10 mouse cellular contexts compared by ENCODE assay signal in genomic region chr1:154281438-154281837, GRCm38 (mm10).
DNase-seq lines count a peak whose midpoint lies in the region; ATAC-seq and TF ChIP-seq lines count a peak whose summit lies in the region.
"Had no signal": no experiment of that assay in that cellular context is flagged by ENCODE, and none has a peak within 500 bp of the region (broad histone marks: within the 10 kb centered on the region; RNA-seq: fewer than 3 reads in every experiment).

No protein-coding gene starts in this region.

- H3K4me3 ChIP-seq in G1E (ENCODE audit: low read depth, low read length) = no peak overlapping the region
- H3K4me3 ChIP-seq: heart, embryonic 13.5 days; stomach, embryonic 15.5 days had no signal

- no peaks in the 10 kb centered on the region for H3K27me3 ChIP-seq in G1E (ENCODE audit: insufficient read depth, low read length)
- H3K27me3 ChIP-seq: stomach, embryonic 15.5 days had no signal

- no peak for ATAC-seq in G1E (ENCODE audit: extremely low read depth, insufficient number of reproducible peaks, low FRiP score, poor library complexity, severe bottlenecking)

- no peaks in the 10 kb centered on the region for H3K36me3 ChIP-seq in G1E (replicated peaks)
- H3K36me3 ChIP-seq: heart, embryonic 13.5 days; stomach, embryonic 15.5 days had no signal

- no peaks in the 10 kb centered on the region for H3K4me1 ChIP-seq in G1E (ENCODE audit: insufficient read depth, low read depth, low read length)
- H3K4me1 ChIP-seq: stomach, embryonic 15.5 days had no signal

- DNase-seq in A20 (ENCODE audit: low read depth, low spot score) (peak; percentile 59), G1E (ENCODE audit: low spot score) (no peak)
- DNase-seq in cerebellum, adult 9-11 months = peak; percentile 19
- peak; percentile 53 to 77 for DNase-seq in frontal cortex, postnatal 14 days (ENCODE audit: low spot score in 2 of 2)
- DNase-seq in kidney, postnatal 36 days = peak; percentile 4 to 58
- peak; percentile 34 for DNase-seq in lung, postnatal 36 days
- DNase-seq in right cerebral cortex, postnatal 10 days (ENCODE audit: low spot score in 2 of 2) = peak; percentile 66 to 75
- no peak for DNase-seq in urinary bladder, adult 2 months (ENCODE audit: low spot score)

- peak; percentile 19; the same call in 1 of the 2 replicates for TF ChIP-seq CTCF in G1E (IDR thresholded peaks at IDR 0.05; ENCODE audit: low read depth, low read length)

- peaks cover 9% of the 10 kb centered on the region; the same call in 1 of the 2 replicates for H3K9me3 ChIP-seq in G1E (replicated peaks)
- H3K9me3 ChIP-seq: heart, embryonic 13.5 days; stomach, embryonic 15.5 days had no signal

Comparison
In these comparisons a context has a peak if more than half of its experiments do, and no peak if none do; other contexts are left out.
1. DNase-seq: peak in A20 (single experiment), cerebellum, adult 9-11 months (single experiment), frontal cortex, postnatal 14 days (2 of 2), kidney, postnatal 36 days (2 of 2), lung, postnatal 36 days (single experiment) and right cerebral cortex, postnatal 10 days (2 of 2); none in G1E (single experiment) and urinary bladder, adult 2 months (single experiment).